Mouse (Mus musculus) brain, embryonic 14.5 days (tissue): ENCODE data around the gene Arhgap29.

ENCODE experiments used
- CTCF ChIP-seq: fragments of 200-500 bp; IDR thresholded peaks from 2 replicates; pipeline ENCODE4 v1.5.1; 2012; ENCODE audit warnings: inconsistent platforms, mild to moderate bottlenecking, moderate library complexity, borderline replicate concordance; ENCODE audit not compliant: insufficient read depth, insufficient read length; ENCODE audit errors: extremely low read depth
- POLR2A ChIP-seq: fragments of 200-500 bp; IDR thresholded peaks from 2 replicates; pipeline ENCODE4 v1.6.1; 2012; ENCODE audit warnings: mild to moderate bottlenecking, inconsistent platforms, borderline replicate concordance; ENCODE audit not compliant: poor library complexity, insufficient read depth, insufficient read length, severe bottlenecking; ENCODE audit errors: extremely low read depth

DNA sequence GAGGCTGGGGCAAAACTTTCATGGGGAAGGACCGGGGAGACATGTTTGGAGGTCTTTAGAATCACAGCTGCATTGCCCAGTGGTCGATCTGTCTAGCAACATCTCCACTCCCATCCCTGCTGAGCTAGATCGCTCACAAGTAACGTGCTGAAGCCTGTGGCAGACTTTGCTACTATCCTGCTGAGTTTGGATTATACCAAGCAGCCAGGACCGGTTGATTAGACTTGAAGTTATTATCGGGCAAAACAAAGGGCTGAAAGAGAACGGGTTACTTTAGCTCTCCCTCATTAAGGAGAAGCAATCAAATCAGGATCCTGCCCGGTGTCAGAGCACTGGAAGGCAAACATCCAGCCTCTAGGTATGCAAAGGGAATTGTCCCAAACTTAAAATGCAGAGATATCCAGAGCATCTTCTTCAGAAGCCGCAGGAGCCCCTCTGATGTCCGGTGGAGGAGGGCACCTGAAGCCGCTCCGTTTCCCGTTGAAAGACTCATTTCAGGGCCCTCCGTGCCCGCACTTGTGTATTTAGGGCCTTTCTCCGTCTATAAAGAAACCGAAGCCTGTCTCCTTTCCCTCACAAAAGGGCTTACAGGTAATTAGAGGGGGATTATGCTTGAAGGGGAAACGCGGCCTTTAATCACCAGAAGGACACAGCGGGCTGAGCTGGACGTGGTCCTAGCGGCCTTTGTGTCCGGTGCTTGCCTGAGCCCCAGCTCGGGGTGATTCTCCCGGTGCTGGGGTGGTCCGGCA, 91.6 kb downstream of the Arhgap29 start, which contains the start of gene Abca4:
- TF ChIP-seq CTCF (no peak), POLR2A (no peak)
